Mouse (Mus musculus): ENCODE data around the gene Tyrp1.

Tyrp1 gene

DNA sequence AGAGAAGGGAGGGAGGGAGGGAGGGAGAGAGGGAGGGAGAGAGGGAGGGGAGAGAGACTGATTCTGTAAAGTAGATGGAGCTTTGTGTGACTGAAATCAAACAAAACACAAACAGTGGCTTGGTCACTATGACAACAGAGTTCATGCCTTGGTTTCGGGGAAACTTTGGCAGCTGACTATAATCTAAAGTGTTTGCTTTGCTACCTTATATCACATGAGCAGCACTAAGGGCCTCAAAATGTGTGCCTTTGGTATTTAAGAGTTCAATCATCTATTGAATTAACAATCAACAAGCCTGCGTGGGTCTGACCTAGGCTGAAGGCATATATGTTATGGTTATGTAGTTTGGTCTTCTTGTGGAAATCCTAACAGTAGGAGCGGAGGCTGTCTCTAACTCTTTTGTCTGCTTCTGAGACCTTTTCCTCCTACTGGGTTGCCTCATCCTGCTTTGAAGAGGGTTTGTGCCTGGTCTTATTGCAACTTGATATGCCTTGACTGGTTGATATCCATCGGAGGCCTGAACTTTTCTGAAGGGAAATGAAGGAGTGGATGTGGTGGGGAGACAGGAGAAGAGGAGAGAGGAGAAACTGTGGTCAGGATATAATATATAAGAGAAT, 61.5 kb downstream of the Tyrp1 start:
- no peak for DNase-seq (ENCODE audit: low read depth)

Data from c-Kit-positive CD71-positive TER-119-negative erythroid progenitor cells, embryonic 14.5 days (primary cell).